Mouse (Mus musculus) embryonic facial prominence, embryonic 15.5 days (tissue): Measurements from ENCODE around the gene Rtn1. TPM values are rescaled to one million over a fixed set of nuclear protein-coding genes. Genes with fewer than 3 reads are reported as not detected.

Experiments used
- ATAC-seq: fragments of 200-750 bp; cut with Nextera tagmentation; 2 replicates; pipeline ENCODE4 v1.8.0; 2017; ENCODE audit warnings: low read depth, moderate TSS enrichment; ENCODE audit not compliant: insufficient number of reproducible peaks, low FRiP score, low TSS enrichment
- H3K27ac ChIP-seq: fragments of 300-500 bp; sonication (generic); replicated peaks from 2 replicates; pipeline ENCODE4 v1.5.1; 2015; ENCODE audit warnings: mild to moderate bottlenecking, inconsistent platforms
- H3K27me3 ChIP-seq: fragments of 300-500 bp; sonication (generic); 2 replicates; pipeline ENCODE4 v1.6.1; 2015; ENCODE audit warnings: inconsistent platforms
- H3K36me3 ChIP-seq: fragments of 300-500 bp; sonication (generic); 2 replicates; pipeline ENCODE4 v1.6.1; 2015; ENCODE audit warnings: mild to moderate bottlenecking, inconsistent platforms
- H3K4me1 ChIP-seq: fragments of 300-500 bp; sonication (generic); 2 replicates; pipeline ENCODE4 v1.6.1; 2015; ENCODE audit warnings: inconsistent platforms
- H3K4me2 ChIP-seq: fragments of 300-500 bp; sonication (generic); replicated peaks from 2 replicates; pipeline ENCODE4 v1.6.1; 2015; ENCODE audit warnings: mild to moderate bottlenecking, inconsistent platforms
- H3K4me3 ChIP-seq: fragments of 300-500 bp; sonication (generic); replicated peaks from 2 replicates; pipeline ENCODE4 v1.5.1; 2015; ENCODE audit warnings: mild to moderate bottlenecking, inconsistent platforms
- H3K9ac ChIP-seq: fragments of 300-500 bp; sonication (generic); 2 replicates; pipeline ENCODE4 v1.6.1; 2015; ENCODE audit warnings: inconsistent platforms
- H3K9me3 ChIP-seq: fragments of 300-500 bp; sonication (generic); replicated peaks from 2 replicates; pipeline ENCODE4 v1.6.1; 2016; ENCODE audit warnings: inconsistent platforms
- WGBS: fragments of 180-500 bp; shearing (Covaris S2); methylation state at CpG from one replicate; pipeline ENCODE4 v1.1.7; 2015; 5-methylcytosine and 5-hydroxymethylcytosine counted together
- polyA plus RNA-seq: library from polyadenylated mRNA; unstranded; fragments of >200 nt; fragmentation: Nextera tagmentation; extraction: Ambion mirVana; gene quantifications from 2 replicates; pipeline ENCODE4 v1.2.1, GENCODE M21; 2015

Rtn1 gene
- polyA plus RNA-seq, 1 experiment from 2014 or later = 41.5 TPM

DNA sequence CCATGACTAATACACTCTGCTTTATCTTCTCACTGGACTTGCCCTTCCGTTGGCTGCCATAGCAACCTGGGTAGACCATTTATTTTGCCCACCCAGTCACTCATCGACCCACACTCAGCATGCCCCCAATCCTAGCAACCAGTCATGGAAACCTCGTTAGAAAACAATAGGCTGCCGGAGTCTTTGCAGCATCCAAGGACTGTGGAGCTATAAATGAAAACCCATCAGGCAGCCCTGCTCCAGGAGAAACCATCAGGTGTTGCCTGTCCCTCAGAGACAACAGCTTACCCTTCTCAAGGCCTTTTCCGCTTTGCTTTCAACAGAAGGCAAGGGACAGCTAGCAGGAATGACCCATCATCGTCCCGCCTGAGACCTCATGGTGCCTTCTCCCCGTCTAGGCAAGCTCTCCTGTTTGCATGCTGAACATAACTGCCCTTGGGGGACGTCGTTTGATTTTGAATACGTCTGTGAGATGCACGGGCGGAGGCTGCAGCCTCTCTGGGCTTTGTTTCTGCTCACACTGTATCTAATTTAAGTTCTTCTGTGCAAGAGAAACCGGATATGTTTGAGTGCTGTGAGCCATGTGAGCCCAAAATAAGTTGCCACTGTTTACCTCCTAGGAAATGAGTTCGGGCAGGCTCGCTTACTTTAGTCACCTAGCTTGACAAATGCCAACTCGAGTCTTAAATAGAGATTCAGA is 34.8 kb downstream of the Rtn1 start:
- no peaks in the 10 kb centered on the region for H3K9me3 ChIP-seq
- H3K36me3 ChIP-seq = no peaks in the 10 kb centered on the region
- WGBS = 36% methylated on average over 17 of the region's 17 CpGs
- H3K9ac ChIP-seq = no peak overlapping the region
- no peak overlapping the region for H3K4me2 ChIP-seq
- peaks cover 8% of the 10 kb centered on the region for H3K4me1 ChIP-seq
- no peak overlapping the region for H3K27ac ChIP-seq
- no peak overlapping the region for H3K4me3 ChIP-seq
- no peaks in the 10 kb centered on the region for H3K27me3 ChIP-seq
- ATAC-seq = no peak

DNA sequence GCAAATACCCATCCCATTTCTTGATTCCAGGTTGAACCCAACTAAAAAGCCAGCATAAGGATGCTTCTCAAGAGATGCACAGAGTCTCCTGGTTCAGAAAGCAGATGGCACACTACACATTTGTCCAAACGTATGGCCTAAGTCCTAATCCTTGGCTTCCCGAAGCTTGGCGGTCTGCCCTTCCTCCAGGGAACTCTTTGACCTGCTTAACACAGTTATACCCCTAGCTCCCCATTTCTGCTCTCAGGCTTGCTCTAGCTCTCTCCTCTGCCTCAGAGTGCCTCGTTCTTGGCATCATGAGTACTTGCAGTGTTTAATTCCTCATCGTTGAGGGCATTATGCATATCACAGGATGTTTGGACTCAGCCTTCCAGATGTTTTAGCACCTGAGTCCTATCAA is 38.8 kb downstream of the Rtn1 start:
- ATAC-seq = no peak
- WGBS = 68% methylated on average over 5 of the region's 5 CpGs
- H3K9ac ChIP-seq = no peak overlapping the region

DNA sequence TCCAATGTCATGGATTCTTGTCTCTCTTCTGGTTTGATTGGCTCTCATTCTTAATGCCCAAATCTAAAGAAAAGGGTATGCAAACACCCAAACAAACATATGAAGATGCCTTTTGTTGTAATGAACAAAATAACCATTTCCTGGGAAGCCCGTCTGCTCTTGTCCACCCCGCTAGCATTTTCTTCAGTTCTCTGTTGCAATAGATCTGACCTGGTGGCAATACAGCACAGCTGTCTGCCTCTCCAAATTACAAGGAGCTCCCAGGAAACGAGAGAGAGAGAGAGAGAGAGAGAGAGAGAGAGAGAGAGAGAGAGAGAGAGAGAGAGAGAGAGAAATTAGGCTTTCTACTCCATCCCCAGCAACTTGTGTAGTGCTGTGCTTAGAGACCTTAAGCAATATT is 42.1 kb downstream of the Rtn1 start:
- 56% methylated on average over 3 of the region's 3 CpGs for WGBS
- no peak for ATAC-seq

More for the DNA sequence above, 38.8 kb downstream of the Rtn1 start:
- Histone ChIP-seq H3K36me3 (no peaks in the 10 kb centered on the region), H3K4me2 (no peak overlapping the region), H3K9me3 (no peaks in the 10 kb centered on the region), H3K4me3 (no peak overlapping the region), H3K27me3 (no peaks in the 10 kb centered on the region), H3K4me1 (peaks cover 8% of the 10 kb centered on the region), H3K27ac (no peak overlapping the region)

DNA sequence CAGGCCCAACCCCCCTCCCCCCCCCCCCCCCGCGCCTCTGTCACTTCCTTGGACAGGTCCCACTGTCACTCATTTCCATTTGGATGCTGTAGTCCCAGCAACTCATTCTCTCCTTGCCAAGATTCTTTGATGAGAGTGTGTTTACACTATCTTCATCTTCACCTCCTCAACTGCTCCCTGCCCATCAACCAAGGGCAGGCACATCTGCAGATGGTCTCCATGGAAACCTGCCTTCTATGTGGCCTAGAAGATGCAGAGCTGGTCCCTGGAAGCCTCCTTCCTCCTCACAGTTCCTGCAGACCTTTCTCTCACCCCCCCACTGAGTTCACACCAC is 42.8 kb downstream of the Rtn1 start:
- ATAC-seq = no peak
- 80% methylated on average over 2 of the region's 2 CpGs for WGBS
- H3K27me3 ChIP-seq = no peaks in the 10 kb centered on the region
- no peaks in the 10 kb centered on the region for H3K4me1 ChIP-seq
- H3K4me2 ChIP-seq = no peak overlapping the region
- no peaks in the 10 kb centered on the region for H3K36me3 ChIP-seq
- no peaks in the 10 kb centered on the region for H3K9me3 ChIP-seq
- no peak overlapping the region for H3K9ac ChIP-seq
- H3K4me3 ChIP-seq = no peak overlapping the region
- H3K27ac ChIP-seq = no peak overlapping the region

More for the DNA sequence above, 42.1 kb downstream of the Rtn1 start:
- Histone ChIP-seq H3K4me1 (no peaks in the 10 kb centered on the region), H3K9me3 (no peaks in the 10 kb centered on the region), H3K27ac (no peak overlapping the region), H3K4me3 (no peak overlapping the region), H3K4me2 (no peak overlapping the region), H3K27me3 (no peaks in the 10 kb centered on the region), H3K9ac (no peak overlapping the region), H3K36me3 (no peaks in the 10 kb centered on the region)

DNA sequence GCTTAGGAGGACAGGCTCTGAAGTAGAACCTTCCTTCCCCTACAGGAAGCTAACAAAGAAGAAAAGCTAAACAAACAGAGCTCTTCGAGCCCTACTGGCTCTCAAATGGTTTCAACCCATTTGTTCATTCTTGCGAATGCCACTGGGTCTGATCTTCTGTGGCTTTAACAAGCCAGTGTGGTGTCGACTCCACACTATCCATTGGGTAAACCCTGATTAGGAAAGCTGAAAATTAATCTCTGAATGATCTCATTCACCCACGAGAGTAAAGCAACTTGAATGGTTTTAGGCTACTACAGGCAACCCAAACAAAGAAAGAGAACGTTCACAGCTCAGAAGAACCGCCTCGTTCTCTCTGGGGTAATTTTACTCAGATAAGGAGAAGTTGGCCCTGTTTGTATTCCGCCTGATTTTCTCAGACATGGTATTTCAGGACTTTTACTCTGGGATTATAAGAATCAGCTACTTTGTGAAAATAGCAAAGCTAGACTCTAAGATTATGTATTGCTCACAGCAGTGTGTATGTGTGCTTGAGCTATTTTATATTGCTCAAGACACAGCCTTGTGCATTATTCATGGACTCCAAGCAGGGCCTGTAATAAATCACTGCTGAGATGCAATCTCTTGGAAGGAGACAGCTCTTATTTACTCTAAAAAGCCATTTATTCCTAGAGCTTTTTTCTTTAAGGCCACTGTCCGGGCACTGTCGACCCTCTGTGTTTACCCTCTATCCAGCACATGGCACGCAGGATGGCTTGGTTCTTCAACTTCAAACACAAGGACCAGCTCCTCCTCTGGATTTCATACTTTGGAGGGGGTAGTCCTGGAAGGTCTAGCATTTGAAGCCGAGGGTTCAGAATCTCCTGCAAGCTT is 43.4 kb downstream of the Rtn1 start:
- Histone ChIP-seq H3K9ac (no peak overlapping the region), H3K27ac (no peak overlapping the region), H3K36me3 (no peaks in the 10 kb centered on the region), H3K4me1 (no peaks in the 10 kb centered on the region), H3K9me3 (no peaks in the 10 kb centered on the region), H3K27me3 (no peaks in the 10 kb centered on the region), H3K4me2 (no peak overlapping the region), H3K4me3 (no peak overlapping the region)
- 74% methylated on average over 12 of the region's 12 CpGs for whole genome bisulfite sequencing
- ATAC-seq = no peak

DNA sequence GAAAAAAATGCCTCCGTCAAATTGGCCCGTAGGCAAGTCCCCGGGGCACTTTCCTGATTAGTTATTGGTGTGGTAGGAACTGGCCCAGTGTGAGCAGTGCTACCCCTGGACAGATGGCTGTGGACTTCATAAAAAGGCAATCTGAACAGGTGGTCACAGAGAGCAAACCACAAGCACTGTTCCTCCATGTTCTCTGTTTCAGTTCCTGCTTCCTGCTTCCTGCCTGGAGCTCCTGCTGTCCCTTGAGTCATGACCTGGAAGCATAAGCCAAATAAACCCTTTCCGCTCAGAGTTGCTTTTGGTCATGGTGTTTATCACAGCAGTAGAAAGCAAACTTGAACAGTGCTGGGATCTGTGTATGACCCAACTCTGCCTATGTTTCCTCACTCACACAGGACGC is 44.3 kb downstream of the Rtn1 start:
- Histone ChIP-seq H3K4me1 (no peaks in the 10 kb centered on the region), H3K27ac (no peak overlapping the region), H3K36me3 (no peaks in the 10 kb centered on the region), H3K9me3 (no peaks in the 10 kb centered on the region), H3K4me3 (no peak overlapping the region), H3K27me3 (no peaks in the 10 kb centered on the region), H3K9ac (no peak overlapping the region), H3K4me2 (no peak overlapping the region)
- 86% methylated on average over 5 of the region's 5 CpGs for WGBS
- no peak for ATAC-seq

DNA sequence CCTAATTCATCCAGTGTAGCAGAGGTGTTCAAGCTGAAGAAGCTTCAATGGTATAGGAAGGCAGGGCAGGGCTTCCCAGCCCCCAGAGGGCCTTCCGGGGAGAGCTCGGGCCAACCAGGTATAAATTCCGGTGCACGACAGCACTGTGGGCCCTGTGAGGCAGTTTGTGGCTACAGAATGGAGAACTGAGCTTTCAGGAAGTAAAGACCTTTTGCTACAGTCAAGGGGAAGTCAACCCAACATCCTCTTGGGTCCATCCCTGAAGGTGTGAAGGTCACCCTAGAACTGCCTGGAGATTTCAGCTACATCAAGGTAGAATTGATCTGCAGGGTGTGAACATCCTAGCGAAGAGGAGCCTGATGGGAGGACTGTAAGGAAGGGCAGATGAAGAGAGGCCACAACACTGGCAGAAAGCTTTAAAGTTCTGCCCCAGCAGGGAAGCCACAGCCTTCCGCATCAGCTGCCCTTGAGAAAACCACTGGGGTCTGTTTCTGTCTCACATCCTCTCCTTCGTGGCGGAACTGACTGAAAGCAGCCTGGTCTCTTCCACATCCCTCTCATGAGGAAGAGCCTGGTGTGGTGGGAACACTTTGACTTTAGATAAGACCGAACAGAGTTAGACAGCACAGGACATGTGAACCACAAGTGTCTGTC is 47.0 kb downstream of the Rtn1 start:
- ATAC-seq = no peak
- Histone ChIP-seq H3K27ac (no peak overlapping the region), H3K27me3 (no peaks in the 10 kb centered on the region), H3K9me3 (no peaks in the 10 kb centered on the region), H3K4me1 (no peaks in the 10 kb centered on the region), H3K9ac (no peak overlapping the region), H3K36me3 (no peaks in the 10 kb centered on the region), H3K4me3 (no peak overlapping the region), H3K4me2 (no peak overlapping the region)
- 70% methylated on average over 9 of the region's 9 CpGs for whole genome bisulfite sequencing

DNA sequence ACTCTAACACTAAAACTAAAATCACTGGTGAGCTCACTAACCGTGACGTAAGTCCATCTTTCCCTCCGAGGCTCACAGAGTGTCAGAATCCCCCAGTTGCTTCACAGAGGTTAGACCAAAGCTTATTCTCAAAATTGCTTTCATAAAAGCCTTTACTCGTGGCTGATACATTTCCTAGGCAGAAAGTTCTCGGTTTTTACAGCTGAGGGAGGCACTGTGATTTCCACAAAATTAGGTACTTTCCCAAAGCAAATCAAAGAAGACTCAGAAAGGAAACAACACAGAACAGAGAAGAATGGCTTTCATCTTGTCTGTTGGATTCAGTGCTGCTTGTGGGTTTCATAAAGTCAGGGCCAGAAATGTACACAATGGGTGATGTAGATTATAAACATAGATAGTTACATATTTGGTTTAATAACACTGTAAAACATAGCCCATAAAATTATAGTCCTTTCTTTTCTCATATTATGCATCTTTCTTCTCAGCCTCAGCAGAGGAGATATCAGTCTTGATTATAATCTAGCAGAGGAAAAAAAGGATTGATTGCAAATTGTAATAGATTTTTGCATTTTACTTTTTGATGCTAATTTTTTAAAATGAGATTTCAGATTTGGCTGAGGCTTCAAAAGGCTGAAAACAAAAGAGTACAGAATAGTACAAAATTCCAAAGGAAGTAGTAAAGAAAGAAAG is 47.8 kb downstream of the Rtn1 start:
- no peaks in the 10 kb centered on the region for H3K27me3 ChIP-seq
- WGBS = 41% methylated on average over 5 of the region's 5 CpGs
- no peaks in the 10 kb centered on the region for H3K4me1 ChIP-seq
- H3K4me2 ChIP-seq = no peak overlapping the region
- ATAC-seq = no peak
- no peak overlapping the region for H3K4me3 ChIP-seq
- no peak overlapping the region for H3K27ac ChIP-seq
- no peaks in the 10 kb centered on the region for H3K9me3 ChIP-seq
- H3K36me3 ChIP-seq = no peaks in the 10 kb centered on the region
- no peak overlapping the region for H3K9ac ChIP-seq

DNA sequence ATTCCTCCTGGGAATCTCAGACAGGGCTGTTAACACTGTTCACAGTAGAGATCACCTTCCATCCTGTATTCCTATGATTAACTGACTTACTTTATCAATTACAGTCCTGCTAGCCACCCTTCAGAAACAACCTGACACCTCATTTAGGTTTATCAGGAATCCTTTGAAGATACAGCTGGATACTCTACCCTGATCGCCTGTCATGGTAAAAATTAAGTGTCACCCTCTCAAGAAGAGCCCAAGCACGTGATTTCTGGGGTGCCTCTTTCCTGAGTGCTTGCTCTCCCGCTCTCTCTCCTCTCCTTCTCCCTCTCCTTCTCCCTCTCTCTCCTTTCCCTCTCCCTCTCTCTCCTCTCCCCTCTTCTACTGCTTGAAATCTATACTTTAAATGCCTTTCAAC is 49.0 kb downstream of the Rtn1 start:
- Histone ChIP-seq H3K9me3 (no peaks in the 10 kb centered on the region), H3K36me3 (no peaks in the 10 kb centered on the region), H3K4me2 (no peak overlapping the region), H3K4me1 (no peaks in the 10 kb centered on the region), H3K9ac (no peak overlapping the region), H3K27ac (no peak overlapping the region), H3K27me3 (no peaks in the 10 kb centered on the region), H3K4me3 (no peak overlapping the region)
- WGBS = 45% methylated on average over 3 of the region's 3 CpGs
- ATAC-seq = no peak

DNA sequence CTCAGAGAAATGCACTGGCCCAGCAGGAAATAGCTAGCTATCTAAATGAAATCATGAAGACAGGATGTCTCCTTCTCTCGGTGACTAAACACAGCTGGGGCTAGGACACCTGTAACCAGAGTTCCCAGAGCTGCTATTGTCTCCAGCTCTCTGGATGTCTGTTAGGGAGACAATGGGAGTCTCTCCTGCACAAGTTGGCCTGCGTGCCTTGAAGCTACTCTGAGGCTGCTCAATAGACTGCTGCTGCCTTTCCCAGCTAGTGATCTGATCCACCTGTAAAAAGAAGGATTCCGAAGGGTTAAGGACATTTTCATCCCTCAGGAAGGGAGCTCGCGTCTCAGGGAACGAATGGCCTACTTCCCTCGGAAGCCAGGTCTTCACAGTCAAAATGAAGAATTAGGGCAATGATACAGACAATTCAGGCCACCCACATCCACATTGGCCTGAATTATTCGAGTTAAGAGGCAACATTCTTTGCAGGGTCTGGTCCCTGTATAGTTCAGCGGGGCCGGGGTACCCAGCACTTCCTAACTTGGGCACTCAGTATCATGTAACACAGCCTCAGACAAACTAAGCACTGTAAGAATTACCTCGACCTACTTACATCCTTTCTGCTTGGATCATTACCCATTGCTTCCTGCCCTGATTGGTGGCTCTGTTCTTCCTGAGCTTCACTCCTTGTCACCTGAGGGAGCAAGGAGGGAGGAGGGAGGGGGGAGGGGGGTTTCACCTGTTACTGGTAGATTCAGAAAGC is 51.0 kb downstream of the Rtn1 start:
- ATAC-seq = no peak
- Histone ChIP-seq H3K9ac (no peak overlapping the region), H3K27ac (no peak overlapping the region), H3K4me2 (no peak overlapping the region), H3K27me3 (no peaks in the 10 kb centered on the region), H3K36me3 (no peaks in the 10 kb centered on the region), H3K4me3 (no peak overlapping the region), H3K9me3 (no peaks in the 10 kb centered on the region), H3K4me1 (no peaks in the 10 kb centered on the region)
- 39% methylated on average over 11 of the region's 11 CpGs for WGBS
